Mouse (Mus musculus) kidney, postnatal 4 days (tissue): ENCODE data around the gene Tmem204.

ENCODE experiments used
- DNase-seq, 2 experiments: peaks; one replicate each; pipeline ENCODE4 v3.0.0; 2021; ENCODE audit warnings: mixed read lengths in 2 of 2

Gene Tmem204

GRCm38 (mm10) chr17:25084835-25085385, 1.5 kb upstream of the Tmem204 start:
- peak; percentile 11 to 33 for DNase-seq

GRCm38 (mm10) chr17:25082887-25083286, 504 bp downstream of the Tmem204 start:
- DNase-seq, result no peak

GRCm38 (mm10) chr17:25082081-25082847, 1.1 kb downstream of the Tmem204 start:
- peak; percentile 54 to 70 for DNase-seq

GRCm38 (mm10) chr17:25080960-25081381, 2.4 kb downstream of the Tmem204 start:
- peak; percentile 67 to 79 for DNase-seq

GRCm38 (mm10) chr17:25080210-25080609, 3.2 kb downstream of the Tmem204 start:
- DNase-seq, result peak in 1 of 2 experiments; percentile 17

DNA sequence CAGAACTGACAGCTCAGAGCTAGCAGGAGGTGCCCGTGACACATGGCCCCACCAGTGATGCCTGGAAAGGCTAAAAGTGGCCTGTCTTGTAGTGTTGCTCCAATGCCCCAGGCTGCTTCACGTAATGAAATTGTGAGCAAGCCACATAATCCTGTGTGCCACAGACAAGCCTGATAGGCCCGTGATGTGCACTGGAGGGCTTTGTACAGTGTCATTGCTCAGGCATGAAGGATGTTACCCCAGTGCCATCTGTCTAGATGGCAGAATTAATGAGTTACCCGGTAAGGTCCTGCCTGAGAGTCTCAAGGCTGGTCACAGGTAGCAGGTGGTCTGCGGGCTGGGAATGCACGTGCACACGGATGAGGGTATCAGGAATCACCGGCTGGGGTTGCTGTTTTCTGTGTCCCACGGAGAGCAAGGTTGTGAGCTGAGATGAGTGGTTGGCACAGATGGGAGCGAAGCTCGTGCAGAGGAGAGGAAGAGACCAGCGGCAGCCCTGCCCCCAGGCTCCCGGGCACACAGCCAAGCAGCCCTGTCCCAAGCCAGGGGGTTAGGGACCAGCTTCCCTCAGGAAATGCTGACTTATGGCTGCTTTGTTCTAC, 5.5 kb downstream of the Tmem204 start:
- peak; percentile 86 to 89 for DNase-seq

DNA sequence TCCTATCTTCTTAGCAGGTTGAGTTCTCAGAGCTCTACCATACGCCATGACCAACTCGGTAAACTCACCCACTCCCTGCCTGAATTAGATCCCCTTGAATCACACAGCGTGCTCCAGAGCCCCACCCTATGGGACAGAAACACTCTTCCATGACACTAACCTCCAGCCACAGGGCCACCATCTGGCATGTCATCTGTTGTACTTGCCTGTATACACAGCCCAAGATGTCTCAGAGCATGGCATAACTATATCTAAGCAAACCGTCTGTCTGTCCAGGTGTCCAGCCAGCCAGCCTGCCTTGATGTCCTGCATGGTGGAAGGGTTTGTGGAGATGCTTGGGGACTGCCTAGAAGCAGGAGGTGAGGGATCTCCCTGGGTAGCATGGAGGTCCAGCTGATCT, 6.5 kb downstream of the Tmem204 start:
- DNase-seq, result no peak

- DNase-seq, result no peak
These were observed 14.7 kb downstream of the Tmem204 start for GRCm38 (mm10) chr17:25068690-25069089.

DNA sequence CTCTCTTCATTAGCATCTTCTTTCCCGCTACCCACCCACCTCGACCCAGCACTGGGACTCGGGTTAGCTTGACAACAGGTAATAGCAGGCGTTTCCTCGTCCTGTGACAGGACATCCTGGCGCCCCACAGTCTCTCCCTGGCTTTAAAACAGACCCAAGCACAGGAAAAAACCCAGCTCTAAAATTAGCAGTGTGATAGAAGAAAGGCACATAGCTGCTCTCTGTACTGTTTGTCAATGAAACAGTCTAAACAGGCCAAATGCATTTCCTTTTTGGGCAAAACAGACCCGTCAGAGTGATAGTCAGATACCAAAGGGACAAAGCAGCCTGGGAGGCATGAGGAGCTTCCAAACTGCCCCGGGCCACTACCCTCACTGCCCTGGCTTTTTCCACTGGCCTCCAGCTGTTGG, 15.9 kb downstream of the Tmem204 start:
- peak; percentile 41 to 57 for DNase-seq

DNA sequence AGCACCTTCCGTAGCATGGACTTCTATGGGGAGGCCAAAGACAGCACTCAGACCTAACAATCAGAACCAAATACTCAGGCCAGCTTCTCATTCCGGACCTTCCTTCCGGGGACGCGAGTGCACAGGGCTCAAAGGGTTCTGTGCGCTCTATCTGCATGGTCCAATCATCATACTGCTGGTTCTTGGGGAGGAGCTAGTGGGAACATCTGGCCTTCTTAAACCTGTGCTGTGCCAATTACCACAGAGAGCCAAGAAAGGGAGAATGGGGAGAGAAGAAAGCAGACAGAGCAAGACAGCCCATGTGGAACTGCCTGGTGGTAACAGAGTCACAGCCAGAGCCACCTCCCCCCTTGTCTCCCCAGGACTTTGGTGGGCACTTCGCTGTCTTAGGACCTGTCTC, 16.8 kb downstream of the Tmem204 start:
- no peak for DNase-seq

DNA sequence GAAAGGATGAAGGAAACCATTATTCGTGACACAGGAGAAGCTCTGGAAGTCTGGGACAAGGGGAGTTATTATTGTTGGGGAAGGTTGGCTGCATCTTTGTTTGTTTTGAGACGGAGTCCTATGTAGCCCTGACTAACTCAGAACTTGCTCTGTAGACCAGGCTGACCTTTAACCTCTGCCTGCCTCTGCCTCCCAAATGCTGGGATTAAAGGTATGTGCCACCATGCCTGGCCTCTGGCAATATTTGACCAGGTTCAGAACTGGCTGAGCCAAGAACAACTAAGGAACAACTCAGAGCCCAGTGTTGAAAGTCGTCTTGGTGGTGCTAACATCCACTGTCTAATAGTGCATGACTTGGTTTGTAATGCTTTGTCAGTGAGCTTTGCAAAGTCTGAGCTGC, 18.2 kb downstream of the Tmem204 start:
- DNase-seq, result no peak

DNA sequence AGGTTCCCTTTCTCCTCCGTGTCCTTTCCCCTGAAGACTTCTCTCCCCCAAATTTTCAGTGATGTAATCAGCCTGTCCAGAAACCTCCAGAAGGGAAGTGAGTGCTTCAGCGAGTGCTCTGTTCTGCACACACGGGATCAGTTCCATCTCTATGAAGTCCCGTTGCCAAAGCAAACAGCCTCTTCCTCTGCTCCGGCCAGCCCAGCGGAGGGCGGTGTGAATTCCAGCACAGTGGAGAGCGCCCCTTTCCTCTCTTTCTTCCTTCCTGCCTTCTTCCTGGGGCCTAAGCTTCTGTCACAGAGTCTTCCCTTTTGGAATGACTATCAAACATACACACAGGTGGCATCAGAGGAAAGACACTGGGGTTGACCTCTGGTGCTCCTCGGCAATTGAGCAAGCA, 19.0 kb downstream of the Tmem204 start:
- DNase-seq, result peak; percentile 72 to 78

DNA sequence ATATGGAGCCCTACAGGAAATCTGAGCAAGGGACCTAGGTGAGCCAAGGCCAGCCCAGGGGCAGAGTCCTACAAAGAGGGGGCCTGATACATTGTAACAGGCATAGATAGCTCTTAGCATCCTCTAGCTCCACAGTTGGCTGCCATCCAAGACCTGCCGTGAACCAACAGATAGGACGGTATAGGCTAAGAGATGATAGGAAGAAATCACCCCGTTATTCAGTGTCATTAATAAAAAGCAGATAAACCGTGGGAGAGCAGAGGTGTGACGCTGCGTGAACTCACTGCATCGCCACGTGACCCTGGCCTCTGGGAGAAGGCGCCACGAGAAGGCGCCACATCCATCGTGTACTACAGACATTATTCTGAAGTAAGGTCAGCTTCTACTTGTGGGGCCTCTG, 19.5 kb downstream of the Tmem204 start:
- DNase-seq, result peak; percentile 42 to 48

GRCm38 (mm10) chr17:25063261-25063660, 20.1 kb downstream of the Tmem204 start:
- DNase-seq, result no peak

DNA sequence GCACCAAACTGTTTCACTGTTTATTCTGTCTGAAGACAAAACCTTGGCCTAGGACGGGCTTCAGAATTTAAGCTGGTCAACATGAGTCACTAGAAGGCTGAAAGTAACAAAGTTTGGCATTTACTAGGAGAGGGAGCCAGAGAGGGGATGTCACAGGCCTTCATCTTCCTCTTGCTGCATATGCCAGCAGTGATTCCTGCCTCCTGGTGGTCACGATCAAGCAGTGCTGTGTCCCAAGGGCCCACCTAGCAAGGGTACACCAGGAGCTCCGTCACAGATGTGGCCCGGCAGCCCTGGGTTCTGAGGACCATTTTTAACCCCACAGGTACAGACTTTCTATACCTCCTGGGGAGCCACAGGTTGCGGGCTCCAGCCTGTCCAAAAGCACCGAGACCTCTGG, 26.4 kb downstream of the Tmem204 start:
- no peak for DNase-seq

GRCm38 (mm10) chr17:25053274-25053673, 30.1 kb downstream of the Tmem204 start:
- no peak for DNase-seq

DNA sequence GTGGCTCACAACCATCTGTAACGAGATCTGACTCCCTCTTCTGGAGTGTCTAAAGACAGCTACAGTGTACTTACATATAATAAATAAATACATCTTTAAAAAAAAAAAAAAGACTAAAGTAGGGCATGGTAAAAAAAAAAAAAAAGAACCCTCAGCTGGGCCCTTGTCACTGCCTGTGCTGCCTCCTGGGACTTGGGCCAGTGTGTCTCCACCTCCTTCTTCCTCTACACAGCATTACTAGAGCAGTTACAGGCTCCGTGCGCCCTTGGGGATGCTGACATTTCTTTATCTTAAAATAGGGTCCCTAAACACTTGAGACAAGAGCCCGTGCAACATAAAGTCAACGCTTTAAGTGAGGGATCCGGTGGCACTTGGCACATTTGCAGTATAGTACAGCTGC, 36.2 kb downstream of the Tmem204 start:
- DNase-seq, result no peak

- no peak for DNase-seq
These were observed 38.1 kb downstream of the Tmem204 start for GRCm38 (mm10) chr17:25045281-25045680.

- DNase-seq, result no peak
These were observed 38.5 kb downstream of the Tmem204 start for GRCm38 (mm10) chr17:25044879-25045278.

- DNase-seq, result peak; percentile 33 to 42
These were observed 47.2 kb downstream of the Tmem204 start for GRCm38 (mm10) chr17:25036183-25036582.

DNA sequence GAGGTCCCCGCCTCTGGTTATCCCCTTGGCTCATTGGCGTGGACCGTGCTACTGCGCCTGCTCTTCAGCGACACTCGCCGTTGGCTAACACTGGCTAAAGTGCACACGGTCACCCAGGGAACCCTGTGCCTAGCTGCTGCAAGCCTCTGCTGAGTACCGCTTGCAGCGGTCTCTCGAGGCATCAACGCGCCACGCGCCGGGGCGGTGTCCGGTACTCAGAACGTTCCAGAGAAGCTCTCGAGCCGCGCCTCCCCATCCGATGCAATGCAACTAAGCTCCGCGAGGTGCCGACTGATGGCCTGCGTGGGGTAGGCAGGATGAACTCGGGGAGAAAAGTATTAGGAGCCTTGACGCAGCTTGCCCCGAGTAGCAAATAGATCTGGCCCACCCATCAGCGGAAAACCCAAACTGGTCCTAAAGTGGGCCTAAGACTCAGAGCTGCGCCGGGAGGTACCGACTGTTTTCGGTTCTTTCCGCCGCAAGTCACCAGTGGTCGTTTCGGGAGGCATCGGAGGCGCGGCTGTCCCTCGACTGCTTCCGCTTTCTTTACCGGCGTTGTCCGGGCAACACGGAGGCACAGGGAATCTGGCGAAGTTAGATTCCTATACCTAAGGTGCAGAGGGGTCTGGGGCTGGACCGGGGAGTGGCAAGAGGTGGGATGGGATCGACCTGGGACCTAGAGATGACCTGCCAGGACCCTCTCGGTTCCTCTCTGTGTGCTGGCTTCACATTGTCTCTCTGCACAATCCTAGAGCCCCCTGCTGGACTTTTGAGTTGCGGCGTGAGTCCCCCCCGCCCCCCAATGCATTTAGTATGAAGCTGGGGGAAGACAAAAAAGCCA, 66.9 kb downstream of the Tmem204 start:
- DNase-seq, result peak; percentile 80 to 89

GRCm38 (mm10) chr17:25015655-25016291, 67.6 kb downstream of the Tmem204 start, which contains the start of the genes Cramp1l and Ift140:
Gene Cramp1l (minus strand): TSS chr17:25015788.
Gene Ift140 (plus strand): TSS chr17:25016085.
- peak; percentile 98 to 100 for DNase-seq
